Mouse (Mus musculus) thymus, postnatal 0 days (tissue): ENCODE measurements around the gene Usp43. TPM values are rescaled to one million over a fixed set of nuclear protein-coding genes. Genes with fewer than 3 reads are reported as not detected.

Source experiments
- DNase-seq: peaks from one replicate; pipeline ENCODE4 v3.0.0-alpha.2; 2015; ENCODE audit warnings: low spot score
- polyA plus RNA-seq: library from polyadenylated mRNA; unstranded; fragments of >200 nt; fragmentation: Nextera tagmentation; extraction: Ambion mirVana; gene quantifications from 2 replicates; pipeline ENCODE4 v1.2.1, GENCODE M21; 2015

Gene Usp43
- polyA plus RNA-seq, 1 experiment from 2014 or later, result 0.20 TPM

- no peak for DNase-seq
Observed at GRCm38 (mm10) chr11:67811535-67811934, 110.4 kb downstream of the Usp43 start.

GRCm38 (mm10) chr11:67808051-67808450 is 113.9 kb downstream of the Usp43 start:
- no peak for DNase-seq

- no peak for DNase-seq
Observed at GRCm38 (mm10) chr11:67806832-67807597, 114.9 kb downstream of the Usp43 start.

GRCm38 (mm10) chr11:67805538-67805937 is 116.4 kb downstream of the Usp43 start:
- DNase-seq, result no peak

Other genes starting within 250 kb of the Usp43 start
- gene Rcvrn, start 226.8 kb downstream of the Usp43 start, polyA plus RNA-seq, result 0.45 and 0.74 TPM in 2 replicates
- 0.03 TPM in 1 of 2 replicates, not detected in the other for gene Glp2r, start 151.0 kb downstream of the Usp43 start, polyA plus RNA-seq
- gene Gsg1l2, start 147.5 kb downstream of the Usp43 start, polyA plus RNA-seq, result not detected in 2 replicates
- 0.34 and 0.57 TPM in 2 replicates for gene Dhrs7c, start 124.0 kb downstream of the Usp43 start, polyA plus RNA-seq
- 0.62 and 0.69 TPM in 2 replicates for gene Cfap52, start 43.5 kb upstream of the Usp43 start, polyA plus RNA-seq
- 79.6 and 83.2 TPM in 2 replicates for gene Stx8, start 44.0 kb upstream of the Usp43 start, polyA plus RNA-seq